Mouse (Mus musculus) embryonic facial prominence, embryonic 11.5 days (tissue): ENCODE results near the gene Ppm1b. TPM values are rescaled to one million over a fixed set of nuclear protein-coding genes. Genes with fewer than 3 reads are reported as not detected.
A peak's percentile ranks its signal among the peaks of the same experiment; 100 is the strongest.

Experiments used
- ATAC-seq: fragments of 200-750 bp; cut with Nextera tagmentation; replicated peaks from 2 replicates; pipeline ENCODE4 v1.8.0; 2017; ENCODE audit warnings: low read depth; ENCODE audit not compliant: insufficient number of reproducible peaks, low FRiP score, low TSS enrichment
- DNase-seq: peaks from one replicate; pipeline ENCODE4 v3.0.0-alpha.2; 2015; ENCODE audit warnings: low spot score
- H3K27ac ChIP-seq: fragments of 300-500 bp; sonication (generic); replicated peaks from 2 replicates; pipeline ENCODE4 v1.5.1; 2014; ENCODE audit warnings: mild to moderate bottlenecking, low read depth, low read length, control low read depth
- H3K27me3 ChIP-seq: fragments of 300-500 bp; sonication (generic); 2 replicates; pipeline ENCODE4 v1.6.1; 2014; ENCODE audit warnings: mild to moderate bottlenecking, low read length, moderate library complexity, mixed read lengths; ENCODE audit not compliant: control insufficient read depth, insufficient read depth
- H3K36me3 ChIP-seq: fragments of 300-500 bp; sonication (generic); replicated peaks from 2 replicates; pipeline ENCODE4 v1.6.1; 2014; ENCODE audit warnings: low read depth, mild to moderate bottlenecking, low read length, moderate library complexity, mixed read lengths; ENCODE audit not compliant: control insufficient read depth, insufficient read depth
- H3K4me1 ChIP-seq: fragments of 300-500 bp; sonication (generic); 2 replicates; pipeline ENCODE4 v1.6.1; 2014; ENCODE audit warnings: low read length, mixed read lengths; ENCODE audit not compliant: control insufficient read depth, insufficient read depth
- H3K4me2 ChIP-seq: fragments of 300-500 bp; sonication (generic); 2 replicates; pipeline ENCODE4 v1.6.1; 2014; ENCODE audit warnings: low read depth, mild to moderate bottlenecking, control low read depth, low read length, moderate library complexity
- H3K4me3 ChIP-seq: fragments of 300-500 bp; sonication (generic); 2 replicates; pipeline ENCODE4 v1.5.1; 2014; ENCODE audit warnings: low read depth, low read length, control low read depth
- H3K9ac ChIP-seq: fragments of 300-500 bp; sonication (generic); replicated peaks from 2 replicates; pipeline ENCODE4 v1.6.1; 2014; ENCODE audit warnings: mild to moderate bottlenecking, control low read depth, low read length
- H3K9me3 ChIP-seq: fragments of 300-500 bp; sonication (generic); replicated peaks from 2 replicates; pipeline ENCODE4 v1.6.1; 2016; ENCODE audit warnings: mild to moderate bottlenecking, low read length, inconsistent platforms, mixed read lengths; ENCODE audit not compliant: control insufficient read depth
- WGBS: fragments of 180-500 bp; shearing (Covaris S2); extraction: QIAGEN DNeasy Blood & Tissue Kit; methylation state at CpG from one replicate; pipeline ENCODE4 v1.1.7; 2014; 5-methylcytosine and 5-hydroxymethylcytosine counted together
- polyA plus RNA-seq: library from polyadenylated mRNA; unstranded; fragments of >200 nt; fragmentation: Nextera tagmentation; extraction: Ambion mirVana; gene quantifications from 2 replicates; pipeline ENCODE4 v1.2.1, GENCODE M21; 2014

Gene Ppm1b
- polyA plus RNA-seq, 1 experiment from 2014 or later: 93.9 TPM

DNA sequence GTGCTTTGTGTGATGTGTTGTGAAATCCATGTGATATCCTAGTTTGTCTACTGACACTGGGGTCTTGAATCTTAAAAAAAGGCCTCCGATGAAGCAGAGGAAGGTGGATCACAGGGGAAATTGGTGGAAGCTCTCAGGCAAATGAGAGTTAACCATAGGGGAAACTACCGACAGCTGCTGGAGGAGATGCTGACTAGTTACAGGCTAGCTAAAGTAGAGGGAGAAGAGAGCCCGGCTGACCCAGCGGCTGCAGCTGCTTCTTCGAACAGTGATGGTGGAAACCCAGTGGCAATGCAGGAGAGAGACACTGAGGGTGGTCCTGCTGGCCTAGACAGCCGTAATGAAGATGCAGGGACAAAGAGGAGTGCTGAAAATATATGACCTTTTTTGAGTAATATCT, 56.9 kb downstream of the Ppm1b start:
- H3K9me3 ChIP-seq: no peaks in the 10 kb centered on the region
- no peak overlapping the region for H3K9ac ChIP-seq
- H3K27me3 ChIP-seq: no peaks in the 10 kb centered on the region
- ATAC-seq (no peak), DNase-seq (no peak)
- no peak overlapping the region for H3K4me3 ChIP-seq
- WGBS: 80% methylated on average over 6 of the region's 6 CpGs
- H3K4me1 ChIP-seq: no peaks in the 10 kb centered on the region
- H3K4me2 ChIP-seq: no peak overlapping the region
- H3K27ac ChIP-seq: no peak overlapping the region
- no peaks in the 10 kb centered on the region for H3K36me3 ChIP-seq

DNA sequence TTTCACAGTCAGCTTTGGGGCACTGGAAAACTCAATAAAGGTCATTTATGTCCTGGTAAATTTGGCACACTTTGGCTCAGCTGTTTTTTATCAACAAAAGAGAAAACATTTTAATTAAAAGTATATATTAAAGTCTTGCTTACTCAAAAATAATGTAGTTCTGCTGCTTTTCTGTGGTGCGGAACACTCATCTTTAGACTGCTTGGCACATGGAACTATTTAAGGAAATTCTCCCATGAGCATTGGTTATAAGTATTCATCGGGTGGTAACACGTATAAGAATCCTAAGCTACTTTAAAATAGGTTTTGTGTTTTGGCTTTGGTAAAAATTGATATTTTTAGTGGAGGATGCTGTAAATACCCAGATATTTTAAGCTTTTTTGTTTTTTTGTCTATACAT, 58.1 kb downstream of the Ppm1b start:
- WGBS: 79% methylated on average over 3 of the region's 3 CpGs
- H3K36me3 ChIP-seq: no peaks in the 10 kb centered on the region
- H3K27me3 ChIP-seq: no peaks in the 10 kb centered on the region
- no peak overlapping the region for H3K9ac ChIP-seq
- no peaks in the 10 kb centered on the region for H3K9me3 ChIP-seq
- H3K4me3 ChIP-seq: no peak overlapping the region
- no peaks in the 10 kb centered on the region for H3K4me1 ChIP-seq
- H3K4me2 ChIP-seq: no peak overlapping the region
- no peak for DNase-seq
- no peak overlapping the region for H3K27ac ChIP-seq
- no peak for ATAC-seq

DNA sequence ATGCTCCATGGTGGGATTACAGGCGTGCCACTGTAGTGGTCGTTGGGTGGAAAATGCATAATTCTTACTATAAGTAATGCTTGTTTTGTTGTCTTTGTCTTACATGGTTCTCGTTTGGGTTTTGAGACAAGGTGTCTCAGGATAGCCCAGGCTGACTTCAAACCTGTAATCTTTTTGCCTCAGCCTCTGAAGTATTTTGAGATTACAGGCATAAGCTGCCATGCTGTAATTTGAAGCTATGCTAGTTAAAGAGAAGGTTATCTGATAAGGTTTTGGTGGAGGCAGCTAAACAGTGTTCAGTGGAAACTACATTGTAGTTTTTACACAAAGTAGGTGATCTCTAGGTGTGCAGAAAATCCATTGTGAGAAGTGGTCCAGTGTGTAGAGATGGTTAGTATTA, 61.8 kb downstream of the Ppm1b start:
- DNase-seq: no peak

GRCm38 (mm10) chr17:85018794-85019193, 62.3 kb downstream of the Ppm1b start:
- WGBS: 85% methylated on average over 5 of the region's 5 CpGs
- no peak for DNase-seq

More for the DNA sequence above, 61.8 kb downstream of the Ppm1b start:
- Histone ChIP-seq H3K4me3 (no peak overlapping the region), H3K27me3 (no peaks in the 10 kb centered on the region), H3K9ac (no peak overlapping the region), H3K4me2 (no peak overlapping the region), H3K4me1 (no peaks in the 10 kb centered on the region), H3K27ac (no peak overlapping the region), H3K9me3 (no peaks in the 10 kb centered on the region), H3K36me3 (no peaks in the 10 kb centered on the region)
- no peak for ATAC-seq
- WGBS: 85% methylated on average over 3 of the region's 3 CpGs

GRCm38 (mm10) chr17:85020343-85020742, 63.8 kb downstream of the Ppm1b start:
- no peak overlapping the region for H3K4me2 ChIP-seq
- H3K27ac ChIP-seq: no peak overlapping the region
- no peaks in the 10 kb centered on the region for H3K27me3 ChIP-seq
- ATAC-seq (no peak), DNase-seq (no peak)
- H3K4me3 ChIP-seq: no peak overlapping the region
- H3K36me3 ChIP-seq: no peaks in the 10 kb centered on the region
- H3K4me1 ChIP-seq: no peaks in the 10 kb centered on the region
- no peak overlapping the region for H3K9ac ChIP-seq
- 77% methylated on average over 3 of the region's 3 CpGs for WGBS
- H3K9me3 ChIP-seq: no peaks in the 10 kb centered on the region

More at GRCm38 (mm10) chr17:85018794-85019193, 62.3 kb downstream of the Ppm1b start:
- H3K4me2 ChIP-seq: no peak overlapping the region
- H3K9ac ChIP-seq: no peak overlapping the region
- ATAC-seq: no peak
- H3K4me3 ChIP-seq: no peak overlapping the region
- no peak overlapping the region for H3K27ac ChIP-seq
- no peaks in the 10 kb centered on the region for H3K27me3 ChIP-seq
- no peaks in the 10 kb centered on the region for H3K36me3 ChIP-seq
- no peaks in the 10 kb centered on the region for H3K9me3 ChIP-seq
- H3K4me1 ChIP-seq: no peaks in the 10 kb centered on the region

- no peak overlapping the region for H3K4me2 ChIP-seq
- H3K36me3 ChIP-seq: no peaks in the 10 kb centered on the region
- H3K27ac ChIP-seq: no peak overlapping the region
- no peak overlapping the region for H3K4me3 ChIP-seq
- WGBS: 59% methylated on average over 22 of the region's 22 CpGs
- no peaks in the 10 kb centered on the region for H3K4me1 ChIP-seq
- no peak overlapping the region for H3K9ac ChIP-seq
- no peaks in the 10 kb centered on the region for H3K27me3 ChIP-seq
- no peaks in the 10 kb centered on the region for H3K9me3 ChIP-seq
- DNase-seq (peak; percentile 90), ATAC-seq (0 out of 2 replicates have a peak, but pooled peaks have one; percentile 48)
Observed at GRCm38 (mm10) chr17:85023247-85024167, 67.0 kb downstream of the Ppm1b start.

GRCm38 (mm10) chr17:85024237-85024636, 67.7 kb downstream of the Ppm1b start:
- Histone ChIP-seq H3K9ac (no peak overlapping the region), H3K27ac (no peak overlapping the region), H3K4me2 (no peak overlapping the region), H3K4me1 (no peaks in the 10 kb centered on the region), H3K36me3 (no peaks in the 10 kb centered on the region), H3K4me3 (no peak overlapping the region), H3K9me3 (no peaks in the 10 kb centered on the region), H3K27me3 (no peaks in the 10 kb centered on the region)
- 85% methylated on average over 8 of the region's 8 CpGs for WGBS
- DNase-seq (no peak), ATAC-seq (no peak)

- H3K36me3 ChIP-seq: no peaks in the 10 kb centered on the region
- no peak overlapping the region for H3K4me2 ChIP-seq
- whole genome bisulfite sequencing: 90% methylated on average over 6 of the region's 6 CpGs
- H3K9ac ChIP-seq: no peak overlapping the region
- H3K4me1 ChIP-seq: no peaks in the 10 kb centered on the region
- H3K27ac ChIP-seq: no peak overlapping the region
- H3K27me3 ChIP-seq: no peaks in the 10 kb centered on the region
- DNase-seq (no peak), ATAC-seq (no peak)
- H3K9me3 ChIP-seq: no peaks in the 10 kb centered on the region
- no peak overlapping the region for H3K4me3 ChIP-seq
Observed at GRCm38 (mm10) chr17:85025151-85025550, 68.6 kb downstream of the Ppm1b start.
